Mouse (Mus musculus): Measurements from ENCODE around the gene Wdr82. TPM values are rescaled to one million over a fixed set of nuclear protein-coding genes. Genes with fewer than 3 reads are reported as not detected.

Gene Wdr82
- 128 TPM for polyA plus RNA-seq (2015; fragmentation: Illumina TruSeq; extraction: RNeasy Lipid Tissue Mini Kit (QIAGEN cat#74804); ENCODE audit: insufficient read depth, low replicate concordance)

DNA sequence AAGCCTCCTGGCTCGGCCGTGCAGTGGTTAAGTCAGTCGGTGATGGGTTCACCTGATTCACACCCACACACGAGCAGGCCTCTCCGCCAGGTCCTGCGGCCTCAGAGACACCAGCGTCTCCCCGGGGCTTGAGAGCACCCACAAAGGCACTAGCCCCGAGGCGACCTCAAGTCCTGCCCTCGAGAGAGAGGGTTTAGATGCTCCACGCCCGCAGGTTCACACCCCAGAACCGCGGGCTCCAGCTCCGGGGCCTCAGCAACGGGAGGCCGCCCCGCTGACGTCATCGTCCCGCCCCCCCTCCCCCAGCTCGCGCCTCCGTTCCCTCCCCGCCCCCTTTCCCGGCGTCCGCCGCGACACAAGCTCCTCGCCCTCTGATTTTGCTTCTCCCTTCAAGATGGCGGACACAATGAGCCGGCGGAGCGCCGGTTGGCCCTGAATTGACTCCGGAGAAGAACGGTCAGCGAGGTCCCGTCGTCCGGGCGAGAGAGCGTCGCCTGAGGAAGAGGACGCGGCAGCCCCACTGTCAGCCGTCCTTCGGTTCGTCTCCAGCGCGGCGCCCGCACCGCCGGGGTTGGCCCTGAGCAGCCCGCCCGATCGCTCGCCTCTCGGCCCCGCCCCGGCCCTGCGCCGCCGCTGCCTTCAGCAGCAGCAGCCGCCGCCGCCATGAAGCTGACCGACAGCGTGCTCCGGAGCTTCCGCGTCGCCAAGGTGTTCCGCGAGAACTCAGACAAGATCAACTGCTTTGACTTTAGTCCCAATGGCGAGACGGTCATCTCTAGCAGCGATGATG, at the start of gene Wdr82:
Gene Wdr82, plus strand, starts transcription at position 373 of the 790 bp plus-strand sequence.

GRCm38 (mm10) chr9:106158037-106158491, 12.7 kb upstream of the Wdr82 start, which contains the start of gene Glyctk:
Gene Glyctk (minus strand): TSS chr9:106158138.

GRCm38 (mm10) chr9:106199535-106200272, 29.0 kb downstream of the Wdr82 start, which contains the start of gene Ppm1m:
Gene Ppm1m (minus strand): TSS chr9:106199746.

DNA sequence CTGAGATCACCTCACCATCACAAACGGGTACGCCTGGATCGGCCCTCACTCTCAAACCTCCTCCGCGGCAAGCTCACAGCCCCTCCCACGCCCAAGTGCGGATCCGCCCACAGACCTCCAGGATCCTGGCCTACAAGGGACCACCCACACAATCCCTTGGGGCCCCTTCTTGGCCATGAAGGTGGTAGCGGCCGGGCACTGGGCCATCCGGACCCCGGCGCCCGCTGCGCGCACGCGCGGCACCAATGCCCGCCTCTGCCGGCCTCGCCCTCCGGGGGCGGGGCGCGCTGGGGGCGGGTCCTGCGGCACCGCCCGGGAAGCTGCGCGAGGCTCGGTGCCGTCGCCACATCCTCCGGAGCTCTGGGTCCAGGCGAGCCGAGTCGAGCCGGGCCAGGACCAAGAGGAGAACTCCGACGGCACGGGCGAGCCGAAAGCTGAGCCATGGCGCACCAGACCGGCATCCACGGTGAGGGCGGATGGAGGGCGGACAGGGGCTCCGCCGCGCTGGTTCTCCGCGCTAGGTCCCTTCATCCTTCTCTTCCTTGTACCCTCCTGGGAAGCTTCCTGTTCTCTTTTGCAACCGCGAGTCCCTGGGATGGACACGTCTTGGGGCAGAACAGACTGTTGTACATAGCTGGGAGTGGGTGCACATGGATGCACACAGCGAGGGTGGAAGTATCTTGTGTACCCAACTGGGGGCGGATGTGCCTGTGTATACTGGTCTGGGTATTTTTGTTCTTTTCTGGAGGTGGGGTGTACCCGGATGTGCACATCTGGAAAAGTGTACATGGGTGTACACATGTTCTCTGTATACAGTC, 32.3 kb downstream of the Wdr82 start, which contains the start of gene Twf2:
Gene Twf2, plus strand, starts transcription at position 290 of the 818 bp plus-strand sequence.

DNA sequence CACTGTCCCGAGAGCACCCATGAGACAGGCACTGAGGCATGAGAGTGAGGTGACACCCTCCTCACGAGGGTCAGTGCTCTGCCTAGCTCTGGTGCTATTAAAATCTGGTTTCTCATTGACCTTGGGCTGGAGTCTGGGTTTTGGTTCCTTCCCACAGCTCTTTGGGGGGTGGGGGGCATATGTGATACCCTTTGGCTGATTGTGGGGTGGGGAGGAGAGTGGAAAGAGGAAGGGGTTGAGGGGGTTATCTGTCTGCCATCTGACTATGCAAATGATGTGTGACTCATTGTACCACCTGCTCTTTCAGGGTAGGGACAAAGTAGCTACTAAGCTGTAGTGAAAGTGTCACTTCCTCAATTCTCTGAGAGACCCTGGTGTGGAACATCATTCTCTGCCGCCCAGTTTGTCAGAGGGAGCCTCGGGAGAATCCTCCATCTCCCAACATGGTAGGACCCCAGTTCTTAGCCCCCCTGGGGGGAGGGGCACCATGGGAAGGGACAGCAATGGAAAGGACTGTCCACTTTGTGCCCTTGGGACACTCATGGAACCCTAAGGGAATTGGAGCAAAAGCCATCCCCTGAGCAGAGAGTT, 51.6 kb downstream of the Wdr82 start, which contains the start of gene Tlr9:
Gene Tlr9, plus strand, starts transcription at position 338 of the 591 bp plus-strand sequence.

Other genes starting within 250 kb of the Wdr82 start
- 2.9 TPM for gene Col6a5, start 210.3 kb upstream of the Wdr82 start, polyA plus RNA-seq (2015; fragmentation: Illumina TruSeq; extraction: RNeasy Lipid Tissue Mini Kit (QIAGEN cat#74804); ENCODE audit: insufficient read depth, low replicate concordance)
- gene Col6a4, start 74.1 kb upstream of the Wdr82 start, polyA plus RNA-seq (2015; fragmentation: Illumina TruSeq; extraction: RNeasy Lipid Tissue Mini Kit (QIAGEN cat#74804); ENCODE audit: insufficient read depth, low replicate concordance): 6.3 TPM
- 2.8 TPM for gene Glyctk, start 12.8 kb upstream of the Wdr82 start, polyA plus RNA-seq (2015; fragmentation: Illumina TruSeq; extraction: RNeasy Lipid Tissue Mini Kit (QIAGEN cat#74804); ENCODE audit: insufficient read depth, low replicate concordance)
- 67.1 TPM for gene Ppm1m, start 28.8 kb downstream of the Wdr82 start, polyA plus RNA-seq (2015; fragmentation: Illumina TruSeq; extraction: RNeasy Lipid Tissue Mini Kit (QIAGEN cat#74804); ENCODE audit: insufficient read depth, low replicate concordance)
- gene Twf2, start 32.2 kb downstream of the Wdr82 start, polyA plus RNA-seq (2015; fragmentation: Illumina TruSeq; extraction: RNeasy Lipid Tissue Mini Kit (QIAGEN cat#74804); ENCODE audit: insufficient read depth, low replicate concordance): 53.0 TPM
- 31.3 TPM for gene Tlr9, start 51.7 kb downstream of the Wdr82 start, polyA plus RNA-seq (2015; fragmentation: Illumina TruSeq; extraction: RNeasy Lipid Tissue Mini Kit (QIAGEN cat#74804); ENCODE audit: insufficient read depth, low replicate concordance)
- gene Alas1, start 77.7 kb downstream of the Wdr82 start, polyA plus RNA-seq (2015; fragmentation: Illumina TruSeq; extraction: RNeasy Lipid Tissue Mini Kit (QIAGEN cat#74804); ENCODE audit: insufficient read depth, low replicate concordance): 34.6 TPM
- gene Poc1a, start 110.1 kb downstream of the Wdr82 start, polyA plus RNA-seq (2015; fragmentation: Illumina TruSeq; extraction: RNeasy Lipid Tissue Mini Kit (QIAGEN cat#74804); ENCODE audit: insufficient read depth, low replicate concordance): 1.4 TPM
- gene Dusp7, start 197.7 kb downstream of the Wdr82 start, polyA plus RNA-seq (2015; fragmentation: Illumina TruSeq; extraction: RNeasy Lipid Tissue Mini Kit (QIAGEN cat#74804); ENCODE audit: insufficient read depth, low replicate concordance): 29.6 TPM